Mouse (Mus musculus) C2C12 (cell line): ENCODE data around the gene Glp1r.

Experiments
- CEBPB ChIP-seq: IDR thresholded peaks from one replicate; pipeline ENCODE4 v1.6.1; 2011; ENCODE audit warnings: low read depth, mild to moderate bottlenecking, control low read depth, moderate library complexity
- CTCF ChIP-seq: IDR thresholded peaks from one replicate; pipeline ENCODE4 v1.5.1; 2011; ENCODE audit not compliant: control insufficient read depth, insufficient read depth, insufficient read length
- MAX ChIP-seq: IDR thresholded peaks from one replicate; pipeline ENCODE4 v1.6.1; 2011; ENCODE audit warnings: mild to moderate bottlenecking, control low read depth
- MYOG ChIP-seq: IDR thresholded peaks from one replicate; pipeline ENCODE4 v1.6.1; 2011; ENCODE audit not compliant: control insufficient read depth, insufficient read length; ENCODE audit errors: extremely low read depth
- USF1 ChIP-seq: IDR thresholded peaks from one replicate; pipeline ENCODE4 v1.6.1; 2011; ENCODE audit warnings: low read depth, mild to moderate bottlenecking, control low read depth, moderate library complexity

GRCm38 (mm10) chr17:30935301-30935700 lies 33.7 kb downstream of the Glp1r start:
- TF ChIP-seq CEBPB (no peak), CTCF (no peak), USF1 (no peak), MYOG (no peak), MAX (no peak)
